Mouse (Mus musculus) hindbrain, postnatal 0 days (tissue): Measurements from ENCODE around the gene Haspin. TPM values are rescaled to one million over a fixed set of nuclear protein-coding genes. Genes with fewer than 3 reads are reported as not detected.

Experiments
- ATAC-seq: fragments of 200-750 bp; cut with Nextera tagmentation; 2 replicates; pipeline ENCODE4 v1.8.0; 2017; ENCODE audit warnings: mild to moderate bottlenecking, moderate TSS enrichment, moderate library complexity
- DNase-seq: peaks from one replicate; pipeline ENCODE4 v3.0.0-alpha.2; 2015; ENCODE audit warnings: low spot score
- H3K27ac ChIP-seq: fragments of 300-500 bp; sonication (generic); 2 replicates; pipeline ENCODE4 v1.5.1; 2014; ENCODE audit warnings: mild to moderate bottlenecking
- H3K27me3 ChIP-seq: fragments of 300-500 bp; sonication (generic); 2 replicates; pipeline ENCODE4 v1.6.1; 2014; ENCODE audit warnings: low read length, mixed read lengths; ENCODE audit not compliant: insufficient read depth
- H3K36me3 ChIP-seq: fragments of 300-500 bp; sonication (generic); 2 replicates; pipeline ENCODE4 v1.6.1; 2014; ENCODE audit warnings: low read length, mixed read lengths; ENCODE audit not compliant: insufficient read depth
- H3K4me1 ChIP-seq: fragments of 300-500 bp; sonication (generic); 2 replicates; pipeline ENCODE4 v1.6.1; 2014; ENCODE audit warnings: antibody characterized with exemption, low read length, mixed read lengths; ENCODE audit not compliant: insufficient read depth
- H3K4me2 ChIP-seq: fragments of 300-500 bp; sonication (generic); 2 replicates; pipeline ENCODE4 v1.6.1; 2014; ENCODE audit warnings: low read depth, mild to moderate bottlenecking, low read length, moderate library complexity, mixed read lengths
- H3K4me3 ChIP-seq: fragments of 300-500 bp; sonication (generic); 2 replicates; pipeline ENCODE4 v1.5.1; 2014; ENCODE audit warnings: low read length
- H3K9ac ChIP-seq: fragments of 300-500 bp; sonication (generic); replicated peaks from 2 replicates; pipeline ENCODE4 v1.6.1; 2014; ENCODE audit warnings: mild to moderate bottlenecking, low read length, moderate library complexity, mixed read lengths
- H3K9me3 ChIP-seq: fragments of 300-500 bp; sonication (generic); 2 replicates; pipeline ENCODE4 v1.6.1; 2016; ENCODE audit warnings: low read length, mixed read lengths
- CTCF ChIP-seq: IDR thresholded peaks from 2 replicates; pipeline ENCODE4 v1.5.1; 2016; ENCODE audit warnings: antibody characterized with exemption, control low read depth, low read depth
- WGBS: fragments of 180-500 bp; shearing (Covaris S2); extraction: QIAGEN DNeasy Blood & Tissue Kit; methylation state at CpG from one replicate; pipeline ENCODE4 v1.1.7; 2014; 5-methylcytosine and 5-hydroxymethylcytosine counted together
- polyA plus RNA-seq: library from polyadenylated mRNA; unstranded; fragments of >200 nt; fragmentation: Nextera tagmentation; extraction: Ambion mirVana; gene quantifications from 2 replicates; pipeline ENCODE4 v1.2.1, GENCODE M21; 2015
- total RNA-seq: library from RNA; depleted of rRNA; stranded (reverse); fragments of >200 nt; gene quantifications from 2 replicates; pipeline ENCODE4 v1.2.3, GENCODE M21; 2014; rRNA removed

The Haspin gene
- total RNA-seq = 1.8 and 3.3 TPM in 2 replicates
- polyA plus RNA-seq = 2.4 and 3.4 TPM in 2 replicates

- H3K4me2 ChIP-seq = peak within 1 kb of the TSS; percentile 72
- ATAC-seq (peak; percentile 96), DNase-seq (peak; percentile 96)
- H3K27ac ChIP-seq = no peak within 1 kb of the TSS
- peak within 1 kb of the TSS; percentile 50 for H3K9ac ChIP-seq
- no peaks in the 10 kb centered on the region for H3K27me3 ChIP-seq
- peak; percentile 82 for TF ChIP-seq CTCF
- 1% methylated on average over 84 of the region's 84 CpGs for WGBS
- no peaks in the 10 kb centered on the region for H3K9me3 ChIP-seq
- H3K36me3 ChIP-seq = no peaks in the 10 kb centered on the region
- H3K4me3 ChIP-seq = peak within 1 kb of the TSS; percentile 79
- H3K4me1 ChIP-seq = peaks cover 4% of the 10 kb centered on the region; the same call in 1 of the 2 replicates
These were observed at the start of gene Haspin for GRCm38 (mm10) chr11:73137591-73138501. Haspin (minus strand) TSS chr11:73138294.

GRCm38 (mm10) chr11:73187231-73187630 lies 49.1 kb upstream of the Haspin start:
- Histone ChIP-seq H3K4me1 (no peaks in the 10 kb centered on the region), H3K9me3 (no peaks in the 10 kb centered on the region), H3K36me3 (peaks cover 48% of the 10 kb centered on the region; the same call in 1 of the 2 replicates), H3K27me3 (no peaks in the 10 kb centered on the region), H3K4me3 (no peak overlapping the region), H3K27ac (no peak overlapping the region), H3K9ac (no peak overlapping the region), H3K4me2 (no peak overlapping the region)
- 84% methylated on average over 6 of the region's 6 CpGs for whole genome bisulfite sequencing
- no peak for DNase-seq
- no peak for TF ChIP-seq CTCF
- ATAC-seq = no peak

- Histone ChIP-seq H3K9me3 (no peaks in the 10 kb centered on the region), H3K4me3 (no peak overlapping the region), H3K27me3 (no peaks in the 10 kb centered on the region), H3K9ac (no peak overlapping the region), H3K36me3 (peaks cover 37% of the 10 kb centered on the region; the same call in 1 of the 2 replicates), H3K4me2 (no peak overlapping the region), H3K4me1 (no peaks in the 10 kb centered on the region), H3K27ac (no peak overlapping the region)
- DNase-seq (no peak), ATAC-seq (no peak)
- TF ChIP-seq CTCF = no peak
- 91% methylated on average over 10 of the region's 10 CpGs for WGBS
These were observed 48.0 kb upstream of the Haspin start for GRCm38 (mm10) chr11:73185872-73186615.

GRCm38 (mm10) chr11:73177895-73178294 lies 39.8 kb upstream of the Haspin start:
- H3K4me1 ChIP-seq = peaks cover 16% of the 10 kb centered on the region
- DNase-seq (peak; percentile 25), ATAC-seq (no peak)
- peak overlapping the region; percentile 80 for H3K4me2 ChIP-seq
- H3K9me3 ChIP-seq = no peaks in the 10 kb centered on the region
- H3K36me3 ChIP-seq = no peaks in the 10 kb centered on the region
- peak; percentile 37; the same call in 1 of the 2 replicates for TF ChIP-seq CTCF
- 3% methylated on average over 2 of the region's 2 CpGs for WGBS
- H3K27me3 ChIP-seq = no peaks in the 10 kb centered on the region
- peak overlapping the region; percentile 87; the same call in 1 of the 2 replicates for H3K27ac ChIP-seq
- peak overlapping the region; percentile 72 for H3K4me3 ChIP-seq
- H3K9ac ChIP-seq = peak overlapping the region; percentile 73

- H3K27me3 ChIP-seq = no peaks in the 10 kb centered on the region
- no peaks in the 10 kb centered on the region for H3K9me3 ChIP-seq
- WGBS = 0% methylated on average over 28 of the region's 28 CpGs
- no peak; the same call in 1 of the 2 replicates for ATAC-seq
- peak; percentile 59 for DNase-seq
- TF ChIP-seq CTCF = no peak
- H3K9ac ChIP-seq = peak overlapping the region; percentile 73
- peak overlapping the region; percentile 72 for H3K4me3 ChIP-seq
- H3K27ac ChIP-seq = peak overlapping the region; percentile 87
- H3K4me1 ChIP-seq = peaks cover 16% of the 10 kb centered on the region
- peak overlapping the region; percentile 80 for H3K4me2 ChIP-seq
- no peaks in the 10 kb centered on the region for H3K36me3 ChIP-seq
These were observed 39.4 kb upstream of the Haspin start for GRCm38 (mm10) chr11:73177509-73177875.

- Histone ChIP-seq H3K4me2 (peak within 1 kb of the TSS; percentile 80), H3K9ac (peak within 1 kb of the TSS; percentile 73), H3K27me3 (no peaks in the 10 kb centered on the region), H3K4me1 (peaks cover 16% of the 10 kb centered on the region), H3K36me3 (no peaks in the 10 kb centered on the region), H3K4me3 (peak within 1 kb of the TSS; percentile 72), H3K27ac (peak within 1 kb of the TSS; percentile 87), H3K9me3 (no peaks in the 10 kb centered on the region)
- DNase-seq (peak; percentile 98), ATAC-seq (peak; percentile 98)
- under 1% methylated on average over 80 of the region's 81 CpGs for WGBS
- TF ChIP-seq CTCF = no peak
These were observed 38.8 kb upstream of the Haspin start, which contains the start of the genes Emc6 and Tax1bp3 for GRCm38 (mm10) chr11:73176608-73177508. Emc6 (minus strand) TSS chr11:73177037. Tax1bp3 (plus strand) TSS chr11:73177083.
